Mouse (Mus musculus) G1E (cell line): Measurements from ENCODE around the gene Med24. TPM values are rescaled to one million over a fixed set of nuclear protein-coding genes. Genes with fewer than 3 reads are reported as not detected.

Source experiments
- ATAC-seq: 2 replicates; pipeline ENCODE4 v1.8.0; 2016; ENCODE audit warnings: mild to moderate bottlenecking; ENCODE audit not compliant: insufficient number of reproducible peaks, poor library complexity, low FRiP score, severe bottlenecking; ENCODE audit errors: extremely low read depth
- DNase-seq: peaks from one replicate; pipeline ENCODE4 v3.0.0; 2012; ENCODE audit warnings: low spot score
- H3K27me3 ChIP-seq: 2 replicates; pipeline ENCODE4 v1.6.1; 2012; ENCODE audit warnings: mild to moderate bottlenecking, low read length, inconsistent platforms; ENCODE audit not compliant: insufficient read depth
- H3K36me3 ChIP-seq: replicated peaks from 2 replicates; pipeline ENCODE3; 2012; ENCODE audit warnings: mild to moderate bottlenecking, inconsistent platforms
- H3K4me1 ChIP-seq: 2 replicates; pipeline ENCODE4 v1.6.1; 2012; ENCODE audit warnings: low read depth, low read length, inconsistent platforms, mixed read lengths; ENCODE audit not compliant: insufficient read depth
- H3K4me3 ChIP-seq: 2 replicates; pipeline ENCODE4 v1.5.1; 2012; ENCODE audit warnings: low read depth, mild to moderate bottlenecking, inconsistent platforms, low read length, moderate library complexity, mixed read lengths
- H3K9me3 ChIP-seq: replicated peaks from 2 replicates; pipeline ENCODE4 v1.6.1; 2012; ENCODE audit warnings: inconsistent platforms
- CTCF ChIP-seq: IDR thresholded peaks from 2 replicates; pipeline ENCODE4 v1.5.1; 2012; ENCODE audit warnings: low read depth, low read length, inconsistent platforms, mixed read lengths
- GATA1 ChIP-seq: IDR thresholded peaks from 2 replicates; pipeline ENCODE4 v1.6.1; 2012; ENCODE audit warnings: borderline replicate concordance, low read length, inconsistent platforms, mixed read lengths
- GATA2 ChIP-seq: IDR thresholded peaks from 2 replicates; pipeline ENCODE4 v1.6.1; 2012; ENCODE audit warnings: low read depth, low read length, inconsistent platforms, borderline replicate concordance
- POLR2AphosphoS5 ChIP-seq: IDR thresholded peaks from 2 replicates; pipeline ENCODE4 v1.6.1; 2012; ENCODE audit warnings: low read depth, low read length, inconsistent platforms; ENCODE audit not compliant: insufficient replicate concordance
- TAL1 ChIP-seq: conservative IDR thresholded peaks from 2 replicates; pipeline ENCODE4 v1.6.1; 2012; ENCODE audit warnings: low read depth, low read length, inconsistent platforms, mixed read lengths
- polyA plus RNA-seq: library from polyadenylated mRNA; stranded (reverse); fragments of >175 nt; gene quantifications from 2 replicates; pipeline ENCODE4 v1.2.3, GENCODE M21; 2012
- total RNA-seq, 2 experiments: library from RNA; stranded (forward) in 1 of 2; stranded (reverse) in 1 of 2; fragments of 200-1000 nt in 1 of 2; fragments of >200 nt in 1 of 2; fragmentation: Nextera tagmentation in 1 of 2; gene quantifications; 2 replicates each; pipeline ENCODE4 v1.2.3; 2014 to 2017

The Med24 gene
- total and polyA plus RNA-seq, 3 experiments: 37.8 to 95.6 (median 83.8) TPM

- TF ChIP-seq TAL1 (no peak), CTCF (no peak), POLR2AphosphoS5 (no peak), GATA2 (no peak), GATA1 (no peak)
Observed at GRCm38 (mm10) chr11:98773635-98774295, 44.5 kb upstream of the Med24 start.

GRCm38 (mm10) chr11:98772667-98773171 lies 43.5 kb upstream of the Med24 start:
- ATAC-seq (no peak), DNase-seq (no peak)
- TF ChIP-seq POLR2AphosphoS5: no peak
- TF ChIP-seq CTCF: no peak
- TF ChIP-seq TAL1: no peak
- no peak for TF ChIP-seq GATA1
- H3K36me3 ChIP-seq: peaks cover 38% of the 10 kb centered on the region
- no peaks in the 10 kb centered on the region for H3K9me3 ChIP-seq
- H3K4me3 ChIP-seq: no peak overlapping the region
- H3K27me3 ChIP-seq: no peaks in the 10 kb centered on the region; the same call in 1 of the 2 replicates
- peaks cover 95% of the 10 kb centered on the region for H3K4me1 ChIP-seq

More at GRCm38 (mm10) chr11:98773635-98774295, 44.5 kb upstream of the Med24 start:
- peak; percentile 96 for ATAC-seq
- H3K4me1 ChIP-seq: peaks cover 84% of the 10 kb centered on the region
- peak overlapping the region; percentile 64; the same call in 1 of the 2 replicates for H3K4me3 ChIP-seq
- peak; percentile 92 for DNase-seq
- no peaks in the 10 kb centered on the region for H3K9me3 ChIP-seq
- H3K36me3 ChIP-seq: peaks cover 32% of the 10 kb centered on the region
- H3K27me3 ChIP-seq: no peaks in the 10 kb centered on the region; the same call in 1 of the 2 replicates

GRCm38 (mm10) chr11:98771844-98772525 lies 42.8 kb upstream of the Med24 start:
- Histone ChIP-seq H3K9me3 (no peaks in the 10 kb centered on the region), H3K4me1 (peaks cover 97% of the 10 kb centered on the region), H3K27me3 (no peaks in the 10 kb centered on the region; the same call in 1 of the 2 replicates), H3K36me3 (peaks cover 39% of the 10 kb centered on the region), H3K4me3 (no peak overlapping the region)
- DNase-seq (no peak), ATAC-seq (no peak)
- no peak for TF ChIP-seq GATA1
- TF ChIP-seq CTCF: no peak
- TF ChIP-seq GATA2: no peak
- no peak for TF ChIP-seq TAL1
- no peak for TF ChIP-seq POLR2AphosphoS5

- DNase-seq (no peak), ATAC-seq (no peak)
- Histone ChIP-seq H3K36me3 (peaks cover 47% of the 10 kb centered on the region), H3K27me3 (no peaks in the 10 kb centered on the region; the same call in 1 of the 2 replicates), H3K9me3 (no peaks in the 10 kb centered on the region), H3K4me1 (peaks cover 97% of the 10 kb centered on the region), H3K4me3 (no peak overlapping the region)
- TF ChIP-seq GATA1 (no peak), POLR2AphosphoS5 (no peak), GATA2 (no peak), TAL1 (no peak), CTCF (no peak)
Observed at GRCm38 (mm10) chr11:98771131-98771530, 41.9 kb upstream of the Med24 start.

GRCm38 (mm10) chr11:98770096-98770975 lies 41.1 kb upstream of the Med24 start:
- ATAC-seq: no peak
- TF ChIP-seq TAL1 (no peak), GATA1 (no peak), POLR2AphosphoS5 (no peak), GATA2 (no peak), CTCF (no peak)
- H3K4me1 ChIP-seq: peaks cover 97% of the 10 kb centered on the region
- no peaks in the 10 kb centered on the region; the same call in 1 of the 2 replicates for H3K27me3 ChIP-seq
- H3K36me3 ChIP-seq: peaks cover 54% of the 10 kb centered on the region
- no peak for DNase-seq
- no peak overlapping the region for H3K4me3 ChIP-seq
- no peaks in the 10 kb centered on the region for H3K9me3 ChIP-seq
